In genomic region chr2:170418748-170419147, GRCm38 (mm10) we compare ENCODE assay signal across 9 mouse cellular contexts. TPM values are rescaled to one million over a fixed set of nuclear protein-coding genes. Genes with fewer than 3 reads are reported as not detected.
A peak's percentile ranks its signal among the peaks of the same experiment; 100 is the strongest.
DNase-seq lines count a peak whose midpoint lies in the region; ATAC-seq and TF ChIP-seq lines count a peak whose summit lies in the region.
"Had no signal": no experiment of that assay in that cellular context is flagged by ENCODE, and none has a peak within 500 bp of the region (broad histone marks: within the 10 kb centered on the region; RNA-seq: fewer than 3 reads in every experiment).

No protein-coding gene starts in this region.

- WGBS in limb, embryonic 10.5 days: 48% methylated on average over 10 of the region's 10 CpGs

- ATAC-seq in Patski: no peak

- peak; percentile 70 for TF ChIP-seq CTCF in Patski (IDR thresholded peaks at IDR 0.05)

- in situ Hi-C loops in Patski (cut with MboI; ENCODE audit: low pct_unique_long_range_greater_than_20kb): no loop called here

- no peaks in the 10 kb centered on the region; the same call in 1 of the 2 replicates for H3K4me1 ChIP-seq in limb, embryonic 10.5 days
- H3K4me1 ChIP-seq: limb, embryonic 15.5 days had no signal

- peaks cover 15% of the 10 kb centered on the region for H3K27me3 ChIP-seq in Patski
- peaks cover 4% of the 10 kb centered on the region; the same call in 1 of the 2 replicates for H3K27me3 ChIP-seq in limb, embryonic 10.5 days (ENCODE audit: low read depth, poor library complexity, severe bottlenecking)
- H3K27me3 ChIP-seq: limb, embryonic 15.5 days had no signal

- H3K9me3 ChIP-seq in limb, embryonic 10.5 days (replicated peaks): no peaks in the 10 kb centered on the region
- H3K9me3 ChIP-seq: limb, embryonic 15.5 days had no signal

- H3K36me3 ChIP-seq in limb, embryonic 10.5 days: no peaks in the 10 kb centered on the region
- H3K36me3 ChIP-seq: limb, embryonic 15.5 days had no signal

- no peak overlapping the region for H3K4me3 ChIP-seq in limb, embryonic 10.5 days
- H3K4me3 ChIP-seq: limb, embryonic 15.5 days had no signal

- POLR2A ChIA-PET in Patski (lab: Charles Lee): no interaction called here

- CTCF ChIA-PET in Patski (lab: Charles Lee): interaction anchor here (0.9 to 2.4 kb wide), 8 partner anchors 14 to 126 kb away, joined by 3 to 10 read pairs (median 4); no protein-coding TSS in a partner anchor

- no peak overlapping the region for H3K27ac ChIP-seq in limb, embryonic 10.5 days
- H3K27ac ChIP-seq: limb, embryonic 15.5 days had no signal

- DNase-seq in cerebellum, postnatal 4 days (ENCODE audit: low spot score in 2 of 2): peak; percentile 43 to 54
- DNase-seq in cerebellum, adult 11 months: no peak
- peak; percentile 57 to 65 for DNase-seq in layer of hippocampus, postnatal 10 days (ENCODE audit: low spot score in 2 of 2)
- DNase-seq in layer of hippocampus, postnatal 14 days (ENCODE audit: low spot score in 2 of 2): no peak
- no peak for DNase-seq in Patski (ENCODE audit: low read depth, low spot score)
- DNase-seq in limb, embryonic 10.5 days (ENCODE audit: low spot score): peak; percentile 51
- peak; percentile 21 for DNase-seq in thymus, postnatal 0 days (ENCODE audit: low spot score)
- no peak for DNase-seq in cerebellum, adult 9-10 months

RNA-seq across cellular contexts. Expression of gene Bcas1, which starts 8.9 kb away (rescaled TPM):
- 10 to 100 TPM; 54.6 to 67.1 TPM for total RNA-seq in layer of hippocampus, postnatal 10 days (2021)
- total RNA-seq in layer of hippocampus, postnatal 14 days (2021): 100 to 1,000 TPM; 121 to 123 TPM
- not detected for polyA plus RNA-seq in Patski (2021)
- 0.23 and 0.45 TPM in 2 replicates for polyA plus RNA-seq in limb, embryonic 10.5 days (2016; fragmentation: Nextera tagmentation; extraction: Ambion mirVana)
- polyA plus RNA-seq in thymus, postnatal 0 days (2015; fragmentation: Nextera tagmentation; extraction: Ambion mirVana): 0.79 and 0.80 TPM in 2 replicates

Comparison
In these comparisons a context has a peak if more than half of its experiments do, and no peak if none do; other contexts are left out.
1. DNase-seq: peak in cerebellum, postnatal 4 days (2 of 2), layer of hippocampus, postnatal 10 days (2 of 2), limb, embryonic 10.5 days (single experiment) and thymus, postnatal 0 days (single experiment); none in cerebellum, adult 11 months (single experiment), layer of hippocampus, postnatal 14 days (0 of 2), Patski (single experiment) and cerebellum, adult 9-10 months (single experiment).